Mouse (Mus musculus) T-helper 17 cell (primary cell): ENCODE data around the gene Hrct1.

Source experiments
- in situ Hi-C, 2 experiments: fragments of 300-600 bp; cut with MboI, MseI; formaldehyde crosslinking; loops; 1 replicate in 1 of 2; 2 replicates in 1 of 2; pipeline ENCODE4 v1.15.1; 2025; ENCODE audit warnings: high pct_unique_total_duplicates in 2 of 2

Gene Hrct1

GRCm38 (mm10) chr4:43727718-43728575, 959 bp downstream of the Hrct1 start:
- in situ Hi-C loops: no loop called here

GRCm38 (mm10) chr4:43728576-43728954, 1.6 kb downstream of the Hrct1 start:
- in situ Hi-C loops: no loop called here

DNA sequence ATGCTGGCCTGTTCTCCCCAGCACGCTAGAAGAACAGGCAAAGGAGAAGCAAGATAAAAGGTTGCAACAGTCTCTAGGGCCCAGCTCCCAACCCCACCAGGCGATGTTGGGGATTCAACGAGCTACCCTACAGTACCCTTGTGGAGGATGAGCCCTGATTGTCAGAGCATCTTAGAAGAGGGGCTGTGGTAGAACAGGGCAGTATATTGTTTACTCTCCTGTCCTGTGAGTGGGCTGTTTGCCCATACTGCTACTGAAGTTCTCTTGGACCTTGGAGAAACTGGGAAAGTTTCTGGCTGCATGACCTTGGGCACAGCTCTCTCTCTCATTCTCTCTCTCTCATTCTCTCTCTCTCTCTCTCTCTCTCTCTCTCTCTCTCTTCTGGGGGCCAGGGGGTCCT, 2.1 kb downstream of the Hrct1 start:
- in situ Hi-C loops: no loop called here

- in situ Hi-C loops: no loop called here
These were observed 3.0 kb downstream of the Hrct1 start, which contains the start of gene Spaar for GRCm38 (mm10) chr4:43729794-43730550. Gene Spaar, plus strand, starts transcription at chr4:43730034.

- in situ Hi-C loops: no loop called here
These were observed 3.8 kb downstream of the Hrct1 start for GRCm38 (mm10) chr4:43730750-43731297.

DNA sequence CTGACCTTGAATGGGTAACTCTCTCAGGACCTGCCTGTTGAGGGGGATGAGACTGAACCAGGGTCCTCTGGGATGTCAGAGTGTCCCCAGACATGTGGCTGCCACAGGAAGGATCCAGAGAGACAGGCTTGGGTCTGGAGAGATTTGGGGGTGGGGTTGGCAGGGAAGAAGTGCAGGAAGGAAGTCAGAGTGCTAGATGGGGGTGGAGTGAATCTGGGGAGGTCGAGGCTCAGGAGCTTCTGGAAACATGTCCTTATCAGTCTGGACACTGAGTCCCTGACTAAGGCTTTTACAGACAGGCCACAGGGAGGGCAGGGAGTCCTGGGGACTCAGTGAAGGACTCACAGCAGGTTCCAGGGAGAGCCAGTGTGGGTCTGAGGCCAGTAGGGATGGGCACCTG, 5.2 kb downstream of the Hrct1 start:
- in situ Hi-C loops: no loop called here

GRCm38 (mm10) chr4:43733186-43733585, 6.2 kb downstream of the Hrct1 start:
- in situ Hi-C loops: no loop called here

- in situ Hi-C loops: no loop called here
These were observed 10.2 kb downstream of the Hrct1 start for GRCm38 (mm10) chr4:43737144-43737543.

GRCm38 (mm10) chr4:43738989-43739674, 12.1 kb downstream of the Hrct1 start:
- in situ Hi-C loops: no loop called here

- in situ Hi-C loops: no loop called here
These were observed 14.5 kb downstream of the Hrct1 start for GRCm38 (mm10) chr4:43741526-43741925.

- in situ Hi-C loops: no loop called here
These were observed 15.6 kb downstream of the Hrct1 start for GRCm38 (mm10) chr4:43742637-43743036.

DNA sequence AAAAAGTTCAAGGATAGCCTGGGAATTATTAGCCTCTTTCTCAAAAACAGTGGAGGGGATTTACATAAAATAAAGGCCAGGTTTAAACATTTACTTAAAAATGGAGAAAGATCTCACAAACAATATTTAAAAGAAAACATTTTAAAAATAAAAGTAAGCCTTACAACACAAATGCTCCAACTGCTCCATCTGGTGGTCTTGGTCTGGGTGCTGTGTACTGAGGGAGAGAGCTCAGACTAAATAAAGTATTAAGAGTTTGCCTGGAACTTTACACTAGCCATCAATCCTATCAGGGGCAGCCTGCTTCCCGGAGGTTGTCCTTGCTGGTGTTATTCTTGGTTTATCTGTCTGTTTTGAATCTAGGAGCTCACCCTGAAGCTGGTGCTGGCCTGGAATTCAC, 16.1 kb downstream of the Hrct1 start:
- in situ Hi-C loops: no loop called here

DNA sequence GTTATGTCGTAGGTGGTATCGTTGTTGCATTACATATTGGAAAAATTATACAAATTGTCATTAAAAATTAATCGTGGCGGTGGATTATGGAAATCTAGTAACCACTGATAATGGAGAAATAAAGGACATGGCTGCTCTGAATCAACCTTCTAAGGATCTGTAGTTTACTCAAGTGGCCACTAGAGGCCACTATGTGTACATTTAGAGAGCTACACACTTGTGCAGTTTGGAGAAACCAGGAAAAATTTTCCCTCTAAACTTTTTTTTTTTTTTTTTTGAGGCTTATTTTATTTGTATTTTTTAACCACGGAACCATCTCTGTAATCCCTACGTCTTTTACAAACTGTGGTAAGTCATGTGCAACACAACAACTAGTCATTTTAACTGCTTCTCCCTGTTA, 18.2 kb downstream of the Hrct1 start:
- in situ Hi-C loops: no loop called here

- in situ Hi-C loops: no loop called here
These were observed 30.2 kb downstream of the Hrct1 start for GRCm38 (mm10) chr4:43757213-43757612.

GRCm38 (mm10) chr4:43759571-43760418, 32.8 kb downstream of the Hrct1 start:
- in situ Hi-C loops: no loop called here

DNA sequence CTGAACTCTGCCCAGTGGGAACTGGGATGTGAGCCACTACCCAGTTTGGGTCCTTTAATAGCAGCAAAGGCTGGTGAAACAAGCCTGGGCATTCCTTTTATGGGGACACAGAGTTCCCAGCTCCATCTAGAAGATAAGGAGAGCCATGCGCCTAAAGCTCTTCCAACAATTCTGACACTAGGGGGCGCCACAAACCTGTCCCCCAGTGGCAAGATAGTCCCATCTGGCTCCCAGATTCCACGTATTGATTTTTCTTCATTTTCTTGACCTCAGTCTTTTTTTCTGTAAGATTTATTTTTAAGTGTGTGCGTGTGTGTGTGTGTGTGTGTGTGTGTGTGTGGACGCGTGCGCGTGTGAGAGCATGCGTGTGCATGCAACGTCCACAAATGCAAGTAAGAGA, 33.5 kb downstream of the Hrct1 start:
- in situ Hi-C loops: no loop called here

DNA sequence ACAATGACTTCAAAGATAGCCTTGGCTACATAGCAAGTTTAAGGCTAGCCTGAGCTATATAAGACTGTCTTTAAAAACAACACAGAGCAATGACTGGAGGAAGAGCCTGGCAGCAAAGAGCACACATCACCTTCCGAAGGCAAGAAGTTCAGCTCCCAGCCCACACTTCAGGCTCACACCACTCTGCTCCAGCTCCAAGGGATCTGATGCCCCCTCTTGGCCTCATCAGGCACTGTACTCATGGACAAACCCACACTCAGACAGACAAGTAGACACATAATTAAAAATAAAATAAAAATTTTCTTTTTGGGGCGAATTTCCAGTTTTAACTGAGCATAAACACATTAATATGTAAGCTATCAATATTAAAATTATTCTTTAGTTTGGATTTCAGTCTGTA, 34.3 kb downstream of the Hrct1 start:
- in situ Hi-C loops: no loop called here

GRCm38 (mm10) chr4:43763410-43763809, 36.4 kb downstream of the Hrct1 start:
- in situ Hi-C loops: no loop called here

- in situ Hi-C loops: loop anchor here in 1 of 2 experiments (5.0 kb wide), 1 partner anchor 89 kb away; no protein-coding TSS in a partner anchor
These were observed 41.4 kb downstream of the Hrct1 start for GRCm38 (mm10) chr4:43768341-43768740.

DNA sequence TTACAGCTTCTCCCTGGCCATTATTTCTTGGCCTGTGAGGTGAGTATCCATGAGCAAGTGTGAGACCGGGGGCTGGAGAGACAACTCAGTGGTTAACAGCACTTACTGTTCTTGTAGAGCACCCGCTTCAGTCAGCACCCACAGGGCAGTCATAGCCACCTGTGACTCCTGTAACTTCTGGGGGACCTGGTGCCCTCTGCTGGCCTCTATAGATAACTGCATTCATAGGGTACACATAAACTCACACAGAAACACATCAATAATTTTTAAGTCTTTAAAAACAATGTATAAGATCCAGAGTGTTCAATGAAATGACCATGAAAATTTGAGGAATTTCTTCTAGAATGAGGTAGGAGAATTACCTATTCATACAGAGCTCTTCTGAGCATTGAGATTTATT, 42.4 kb downstream of the Hrct1 start:
- in situ Hi-C loops: loop anchor here in 1 of 2 experiments (5.0 kb wide), 1 partner anchor 88 kb away; no protein-coding TSS in a partner anchor

DNA sequence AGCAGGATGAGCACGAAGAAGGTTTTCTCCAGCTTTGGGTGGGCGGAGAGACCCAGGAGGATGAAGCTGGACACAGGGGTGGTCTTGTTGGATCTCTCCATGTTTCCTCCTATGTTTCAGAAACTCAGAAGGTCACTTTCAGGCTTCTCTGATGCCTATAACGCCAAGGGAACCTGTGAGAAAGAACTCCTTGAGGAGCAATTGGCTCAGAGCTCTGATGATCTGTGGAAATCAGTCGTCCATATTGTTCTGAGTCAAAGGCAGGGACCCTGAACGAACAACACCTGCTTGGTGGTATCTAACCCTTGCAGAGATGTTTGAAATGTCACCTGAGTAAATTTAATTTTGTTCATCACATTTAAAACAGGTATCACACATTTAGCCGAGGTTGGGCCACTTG, 43.9 kb downstream of the Hrct1 start, which contains the start of gene Olfr159:
Olfr159 (minus strand) TSS at position 101 of the 400 bp plus-strand sequence.
- in situ Hi-C loops: no loop called here
